Mouse (Mus musculus) heart, postnatal 0 days (tissue): ENCODE results near the gene Hist1h2aa. TPM values are rescaled to one million over a fixed set of nuclear protein-coding genes. Genes with fewer than 3 reads are reported as not detected.

ENCODE experiments used
- ATAC-seq: fragments of 200-750 bp; cut with Nextera tagmentation; 2 replicates; pipeline ENCODE4 v1.8.0; 2017; ENCODE audit warnings: low read depth, moderate number of reproducible peaks, moderate library complexity; ENCODE audit not compliant: insufficient read depth
- DNase-seq: peaks from one replicate; pipeline ENCODE4 v3.0.0-alpha.2; 2016; ENCODE audit warnings: low spot score
- H3K27ac ChIP-seq: fragments of 300-500 bp; sonication (generic); 2 replicates; pipeline ENCODE4 v1.5.1; 2014; ENCODE audit warnings: low read depth, mild to moderate bottlenecking
- H3K27me3 ChIP-seq: fragments of 300-500 bp; sonication (generic); 2 replicates; pipeline ENCODE4 v1.6.1; 2014; ENCODE audit warnings: low read length, mixed read lengths; ENCODE audit not compliant: control insufficient read depth, insufficient read depth
- H3K36me3 ChIP-seq: fragments of 300-500 bp; sonication (generic); replicated peaks from 2 replicates; pipeline ENCODE4 v1.6.1; 2014; ENCODE audit warnings: low read length, mixed read lengths; ENCODE audit not compliant: control insufficient read depth, insufficient read depth
- H3K4me1 ChIP-seq: fragments of 300-500 bp; sonication (generic); 2 replicates; pipeline ENCODE4 v1.6.1; 2014; ENCODE audit warnings: antibody characterized with exemption; ENCODE audit not compliant: control insufficient read depth, insufficient read depth
- H3K4me2 ChIP-seq: fragments of 300-500 bp; sonication (generic); 2 replicates; pipeline ENCODE4 v1.6.1; 2014; ENCODE audit warnings: low read depth, mild to moderate bottlenecking, low read length, moderate library complexity
- H3K4me3 ChIP-seq: fragments of 300-500 bp; sonication (generic); 2 replicates; pipeline ENCODE4 v1.5.1; 2014; ENCODE audit warnings: low read depth, low read length
- H3K9ac ChIP-seq: fragments of 300-500 bp; sonication (generic); replicated peaks from 2 replicates; pipeline ENCODE4 v1.6.1; 2014; ENCODE audit warnings: low read depth, low read length, mixed read lengths
- H3K9me3 ChIP-seq: fragments of 300-500 bp; sonication (generic); replicated peaks from 2 replicates; pipeline ENCODE4 v1.6.1; 2016; ENCODE audit warnings: low read length; ENCODE audit not compliant: control insufficient read depth
- CTCF ChIP-seq: IDR thresholded peaks from 2 replicates; pipeline ENCODE4 v1.5.1; 2016; ENCODE audit warnings: antibody characterized with exemption, control low read depth, low read depth
- EP300 ChIP-seq: IDR thresholded peaks from 2 replicates; pipeline ENCODE4 v1.6.1; 2016; ENCODE audit warnings: antibody characterized with exemption, low read depth
- WGBS: fragments of 180-500 bp; shearing (Covaris S2); extraction: QIAGEN DNeasy Blood & Tissue Kit; methylation state at CpG from one replicate; pipeline ENCODE4 v1.1.7; 2014; 5-methylcytosine and 5-hydroxymethylcytosine counted together
- microRNA-seq: library from miRNA; unstranded; fragments of <30 nt; microRNA quantifications from one replicate; pipeline ENCODE4, GENCODE M21; 2016
- polyA plus RNA-seq: library from polyadenylated mRNA; unstranded; fragments of >200 nt; fragmentation: Nextera tagmentation; extraction: Ambion mirVana; gene quantifications from 2 replicates; pipeline ENCODE4 v1.2.1, GENCODE M21; 2015
- total RNA-seq: library from RNA; depleted of rRNA; stranded (reverse); fragments of >200 nt; gene quantifications from 2 replicates; pipeline ENCODE4 v1.2.3, GENCODE M21; 2014; ENCODE audit warnings: low replicate concordance; rRNA removed

The Hist1h2aa gene
- total and polyA plus RNA-seq, 2 experiments from 2014 or later: not detected

GRCm38 (mm10) chr13:23949484-23950246, 15.4 kb downstream of the Hist1h2aa start:
- no peak overlapping the region for H3K27ac ChIP-seq
- H3K4me2 ChIP-seq: no peak overlapping the region
- H3K9me3 ChIP-seq: no peaks in the 10 kb centered on the region
- no peak for TF ChIP-seq CTCF
- no peak for TF ChIP-seq EP300
- H3K36me3 ChIP-seq: no peaks in the 10 kb centered on the region
- 69% methylated on average over 14 of the region's 14 CpGs for WGBS
- no peaks in the 10 kb centered on the region for H3K27me3 ChIP-seq
- DNase-seq (no peak), ATAC-seq (no peak)
- H3K4me1 ChIP-seq: no peaks in the 10 kb centered on the region
- no peak overlapping the region for H3K4me3 ChIP-seq
- H3K9ac ChIP-seq: no peak overlapping the region

- DNase-seq (no peak), ATAC-seq (no peak)
- Histone ChIP-seq H3K27ac (no peak overlapping the region), H3K4me2 (no peak overlapping the region), H3K4me3 (no peak overlapping the region), H3K9ac (no peak overlapping the region), H3K36me3 (no peaks in the 10 kb centered on the region), H3K27me3 (no peaks in the 10 kb centered on the region), H3K9me3 (no peaks in the 10 kb centered on the region), H3K4me1 (no peaks in the 10 kb centered on the region)
- TF ChIP-seq CTCF (peak; percentile 41), EP300 (no peak)
- WGBS: 42% methylated on average over 3 of the region's 3 CpGs
Observed at GRCm38 (mm10) chr13:23950928-23951327, 16.7 kb downstream of the Hist1h2aa start.

- H3K9ac ChIP-seq: no peak overlapping the region
- no peak overlapping the region for H3K27ac ChIP-seq
- DNase-seq (no peak), ATAC-seq (no peak)
- TF ChIP-seq CTCF (no peak), EP300 (no peak)
- no peaks in the 10 kb centered on the region for H3K4me1 ChIP-seq
- H3K36me3 ChIP-seq: no peaks in the 10 kb centered on the region
- no peaks in the 10 kb centered on the region for H3K27me3 ChIP-seq
- H3K9me3 ChIP-seq: no peaks in the 10 kb centered on the region
- no peak overlapping the region for H3K4me3 ChIP-seq
- no peak overlapping the region for H3K4me2 ChIP-seq
- WGBS: 5% methylated on average over 2 of the region's 2 CpGs
Observed at GRCm38 (mm10) chr13:23959776-23960175, 25.5 kb downstream of the Hist1h2aa start.

- no peak overlapping the region for H3K4me3 ChIP-seq
- H3K27me3 ChIP-seq: no peaks in the 10 kb centered on the region
- DNase-seq (no peak), ATAC-seq (no peak)
- H3K36me3 ChIP-seq: no peaks in the 10 kb centered on the region
- no peak overlapping the region for H3K9ac ChIP-seq
- H3K27ac ChIP-seq: no peak overlapping the region
- no peaks in the 10 kb centered on the region for H3K9me3 ChIP-seq
- no peaks in the 10 kb centered on the region for H3K4me1 ChIP-seq
- no peak overlapping the region for H3K4me2 ChIP-seq
- no peak for TF ChIP-seq EP300
- TF ChIP-seq CTCF: no peak
- WGBS: 51% methylated on average over 2 of the region's 2 CpGs
Observed at GRCm38 (mm10) chr13:23964909-23965308, 30.6 kb downstream of the Hist1h2aa start.

GRCm38 (mm10) chr13:23971870-23972269, 37.6 kb downstream of the Hist1h2aa start:
- H3K9ac ChIP-seq: no peak overlapping the region
- no peak overlapping the region for H3K4me3 ChIP-seq
- TF ChIP-seq EP300: no peak
- TF ChIP-seq CTCF: no peak
- DNase-seq: no peak
- H3K36me3 ChIP-seq: no peaks in the 10 kb centered on the region
- no peaks in the 10 kb centered on the region for H3K27me3 ChIP-seq
- H3K9me3 ChIP-seq: no peaks in the 10 kb centered on the region
- ATAC-seq: no peak
- H3K4me1 ChIP-seq: no peaks in the 10 kb centered on the region
- H3K27ac ChIP-seq: no peak overlapping the region
- WGBS: 54% methylated on average over 2 of the region's 2 CpGs
- no peak overlapping the region for H3K4me2 ChIP-seq

GRCm38 (mm10) chr13:23972271-23972670, 38.0 kb downstream of the Hist1h2aa start:
- no peaks in the 10 kb centered on the region for H3K4me1 ChIP-seq
- DNase-seq (no peak), ATAC-seq (no peak)
- H3K36me3 ChIP-seq: no peaks in the 10 kb centered on the region
- H3K9ac ChIP-seq: no peak overlapping the region
- TF ChIP-seq EP300 (no peak), CTCF (no peak)
- no peak overlapping the region for H3K4me3 ChIP-seq
- H3K4me2 ChIP-seq: no peak overlapping the region
- H3K27me3 ChIP-seq: no peaks in the 10 kb centered on the region
- H3K9me3 ChIP-seq: no peaks in the 10 kb centered on the region
- no peak overlapping the region for H3K27ac ChIP-seq
- WGBS: 41% methylated on average over 5 of the region's 5 CpGs

Small RNA genes within 50 kb of the gene (microRNA-seq; reads per million reads assigned to microRNA genes)
- not detected for gene Gm44344

Other genes with a start within 250 kb of the Hist1h2aa start
- gene Hist1h1t, start 238.6 kb upstream of the Hist1h2aa start, total RNA-seq: 0.23 and 2.0 TPM in 2 replicates
- gene Hist1h1t, start 238.6 kb upstream of the Hist1h2aa start, polyA plus RNA-seq: not detected in 2 replicates
- gene Hist1h4c, start 236.0 kb upstream of the Hist1h2aa start, total RNA-seq: 1,145 and 1,607 TPM in 2 replicates
- gene Hist1h4c, start 236.0 kb upstream of the Hist1h2aa start, polyA plus RNA-seq: 1.5 and 1.7 TPM in 2 replicates
- 21.4 and 25.9 TPM in 2 replicates for gene Hfe, start 223.6 kb upstream of the Hist1h2aa start, total RNA-seq
- gene Hfe, start 223.6 kb upstream of the Hist1h2aa start, polyA plus RNA-seq: 18.0 and 22.3 TPM in 2 replicates
- gene Hist1h1c, start 195.7 kb upstream of the Hist1h2aa start, total RNA-seq: 770 and 1,043 TPM in 2 replicates
- 73.4 and 101 TPM in 2 replicates for gene Hist1h1c, start 195.7 kb upstream of the Hist1h2aa start, polyA plus RNA-seq
- gene Hist1h3c, start 188.9 kb upstream of the Hist1h2aa start, total RNA-seq: 1,907 and 3,007 TPM in 2 replicates
- gene Hist1h3c, start 188.9 kb upstream of the Hist1h2aa start, polyA plus RNA-seq: 1.2 and 1.3 TPM in 2 replicates
- 1,542 and 1,547 TPM in 2 replicates for gene Hist1h2bb, start 187.7 kb upstream of the Hist1h2aa start, total RNA-seq
- gene Hist1h2bb, start 187.7 kb upstream of the Hist1h2aa start, polyA plus RNA-seq: 0.59 and 0.78 TPM in 2 replicates
- gene Hist1h2ab, start 183.3 kb upstream of the Hist1h2aa start, total RNA-seq: 667 and 733 TPM in 2 replicates
- gene Hist1h2ab, start 183.3 kb upstream of the Hist1h2aa start, polyA plus RNA-seq: 5.6 and 7.6 TPM in 2 replicates
- 800 and 1,239 TPM in 2 replicates for gene Hist1h3b, start 182.2 kb upstream of the Hist1h2aa start, total RNA-seq
- gene Hist1h3b, start 182.2 kb upstream of the Hist1h2aa start, polyA plus RNA-seq: 3.2 and 3.3 TPM in 2 replicates
- 252 and 267 TPM in 2 replicates for gene Hist1h4b, start 177.4 kb upstream of the Hist1h2aa start, total RNA-seq
- gene Hist1h4b, start 177.4 kb upstream of the Hist1h2aa start, polyA plus RNA-seq: 0.46 and 0.60 TPM in 2 replicates
- gene Hist1h4a, start 173.2 kb upstream of the Hist1h2aa start, total RNA-seq: 794 and 986 TPM in 2 replicates
- gene Hist1h4a, start 173.2 kb upstream of the Hist1h2aa start, polyA plus RNA-seq: 0.49 and 0.82 TPM in 2 replicates
- gene Hist1h3a, start 172.1 kb upstream of the Hist1h2aa start, total RNA-seq: 1,794 and 2,478 TPM in 2 replicates
- 1.4 and 1.7 TPM in 2 replicates for gene Hist1h3a, start 172.1 kb upstream of the Hist1h2aa start, polyA plus RNA-seq
- gene Hist1h1a, start 170.8 kb upstream of the Hist1h2aa start, total RNA-seq: 261 and 272 TPM in 2 replicates
- gene Hist1h1a, start 170.8 kb upstream of the Hist1h2aa start, polyA plus RNA-seq: 0.81 and 0.82 TPM in 2 replicates
- gene Trim38, start 164.5 kb upstream of the Hist1h2aa start, total RNA-seq: not detected in 2 replicates
- gene Trim38, start 164.5 kb upstream of the Hist1h2aa start, polyA plus RNA-seq: 0.08 and 0.10 TPM in 2 replicates
- gene Slc17a2, start 127.5 kb upstream of the Hist1h2aa start, total RNA-seq: not detected in 2 replicates
- not detected in 2 replicates for gene Slc17a2, start 127.5 kb upstream of the Hist1h2aa start, polyA plus RNA-seq
- gene Slc17a3, start 95.0 kb upstream of the Hist1h2aa start, total RNA-seq: 0.08 TPM in 1 of 2 replicates, not detected in the other
- not detected in 2 replicates for gene Slc17a3, start 95.0 kb upstream of the Hist1h2aa start, polyA plus RNA-seq
- gene Slc17a1, start 66.7 kb upstream of the Hist1h2aa start, total RNA-seq: not detected in 2 replicates
- not detected in 2 replicates for gene Slc17a1, start 66.7 kb upstream of the Hist1h2aa start, polyA plus RNA-seq
- not detected in 2 replicates for gene Slc17a4, start 19.5 kb upstream of the Hist1h2aa start, total RNA-seq
- gene Slc17a4, start 19.5 kb upstream of the Hist1h2aa start, polyA plus RNA-seq: not detected in 2 replicates
- gene Hist1h2ba, start 306 bp upstream of the Hist1h2aa start, total RNA-seq: not detected in 2 replicates
- not detected in 2 replicates for gene Hist1h2ba, start 306 bp upstream of the Hist1h2aa start, polyA plus RNA-seq
- gene Scgn, start 56.8 kb downstream of the Hist1h2aa start, total RNA-seq: not detected in 2 replicates
- gene Scgn, start 56.8 kb downstream of the Hist1h2aa start, polyA plus RNA-seq: not detected in 2 replicates